In the genomic region with DNA sequence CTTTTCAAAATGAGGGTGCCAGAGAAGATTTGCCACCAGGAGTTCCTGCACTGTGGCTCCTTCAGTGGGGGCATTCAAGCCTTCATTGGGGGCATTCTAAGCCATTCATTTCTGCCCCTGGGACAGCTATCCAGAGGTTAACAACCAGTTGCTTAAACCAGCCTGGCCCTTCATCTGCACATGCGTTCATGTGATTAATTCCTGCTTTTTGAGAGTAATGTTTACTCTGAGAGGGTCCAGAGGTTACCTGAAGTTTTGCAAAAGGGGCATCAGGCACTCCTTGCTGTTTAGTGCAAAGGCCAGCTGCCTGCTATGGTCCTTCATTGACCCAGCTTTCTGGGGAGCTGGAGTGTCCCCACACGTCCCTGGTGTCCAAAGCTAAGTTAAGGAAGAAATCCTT, we compare ENCODE assay signal across 26 mouse cellular contexts. TPM values are rescaled to one million over a fixed set of nuclear protein-coding genes. Genes with fewer than 3 reads are reported as not detected.
DNase-seq lines count a peak whose midpoint lies in the region; ATAC-seq and TF ChIP-seq lines count a peak whose summit lies in the region.
"Had no signal": no experiment of that assay in that cellular context is flagged by ENCODE, and none has a peak within 500 bp of the region (broad histone marks: within the 10 kb centered on the region; RNA-seq: fewer than 3 reads in every experiment).

No protein-coding gene starts in this region.

- TF ChIP-seq CTCF in liver, embryonic 14.5 days (IDR thresholded peaks at IDR 0.05; ENCODE audit: low read depth), result no peak

- peak overlapping the region; percentile 94; the same call in 1 of the 2 replicates for H3K27ac ChIP-seq in forebrain, embryonic 14.5 days (ENCODE audit: low read depth, low read length)
- H3K27ac ChIP-seq in forebrain, embryonic 16.5 days (ENCODE audit: low read length), result no peak overlapping the region
- no peak overlapping the region for H3K27ac ChIP-seq in kidney, embryonic 15.5 days
- peak overlapping the region; percentile 56; the same call in 1 of the 2 replicates for H3K27ac ChIP-seq in ES-E14 (ENCODE audit: insufficient read depth, low read depth, low read length, poor library complexity, severe bottlenecking)
- H3K27ac ChIP-seq in liver, embryonic 14.5 days, result no peak overlapping the region
- no peak overlapping the region for H3K27ac ChIP-seq in midbrain, embryonic 13.5 days
- H3K27ac ChIP-seq: embryonic facial prominence, embryonic 12.5 days; kidney, postnatal 0 days; limb, embryonic 15.5 days; macrophage had no signal

- peaks cover 35% of the 10 kb centered on the region for H3K4me1 ChIP-seq in forebrain, embryonic 14.5 days (ENCODE audit: control insufficient read depth, insufficient read depth, low read length)
- H3K4me1 ChIP-seq in forebrain, embryonic 16.5 days (replicated peaks; ENCODE audit: control insufficient read depth, insufficient read depth, low read length), result peaks cover 51% of the 10 kb centered on the region
- H3K4me1 ChIP-seq in kidney, embryonic 15.5 days, result peaks cover 51% of the 10 kb centered on the region
- H3K4me1 ChIP-seq in ES-E14 (ENCODE audit: control insufficient read depth in 2 of 2, insufficient read depth in 2 of 2, low read length in 2 of 2, poor library complexity in 1 of 2), result peaks cover 4 to 37% of the 10 kb centered on the region in 2 experiments
- no peaks in the 10 kb centered on the region; a peak in 1 of 4 replicates for H3K4me1 ChIP-seq in liver, embryonic 14.5 days (replicated peaks; ENCODE audit: control insufficient read depth in 2 of 2, insufficient read depth in 2 of 2, low read length in 1 of 2)
- H3K4me1 ChIP-seq in midbrain, embryonic 13.5 days (replicated peaks), result peaks cover 46% of the 10 kb centered on the region

- no peak overlapping the region for H3K4me2 ChIP-seq in forebrain, embryonic 14.5 days (ENCODE audit: low read length)
- no peak overlapping the region for H3K4me2 ChIP-seq in forebrain, embryonic 16.5 days (ENCODE audit: low read length)
- H3K4me2 ChIP-seq in kidney, embryonic 15.5 days, result no peak overlapping the region
- H3K4me2 ChIP-seq in liver, embryonic 14.5 days (ENCODE audit: low read depth), result no peak overlapping the region
- no peak overlapping the region for H3K4me2 ChIP-seq in midbrain, embryonic 13.5 days (replicated peaks)
- H3K4me2 ChIP-seq: embryonic facial prominence, embryonic 12.5 days; limb, embryonic 15.5 days had no signal

- no peaks in the 10 kb centered on the region for H3K36me3 ChIP-seq in forebrain, embryonic 14.5 days (ENCODE audit: control insufficient read depth, insufficient read depth, low read length)
- no peaks in the 10 kb centered on the region for H3K36me3 ChIP-seq in forebrain, embryonic 16.5 days (ENCODE audit: control insufficient read depth, insufficient read depth)
- no peaks in the 10 kb centered on the region for H3K36me3 ChIP-seq in kidney, embryonic 15.5 days
- no peaks in the 10 kb centered on the region for H3K36me3 ChIP-seq in ES-E14 (ENCODE audit: control insufficient read depth, insufficient read depth, low read length, poor library complexity, severe bottlenecking)
- no peaks in the 10 kb centered on the region for H3K36me3 ChIP-seq in liver, embryonic 14.5 days (replicated peaks; ENCODE audit: control insufficient read depth, insufficient read depth, low read depth)
- no peaks in the 10 kb centered on the region for H3K36me3 ChIP-seq in midbrain, embryonic 13.5 days
- H3K36me3 ChIP-seq: embryonic facial prominence, embryonic 12.5 days; limb, embryonic 15.5 days; neural tube, embryonic 13.5 days had no signal

- no peak for TF ChIP-seq EP300 in liver, embryonic 14.5 days (IDR thresholded peaks at IDR 0.05; ENCODE audit: low read depth)

- no peak overlapping the region for H3K4me3 ChIP-seq in forebrain, embryonic 14.5 days (ENCODE audit: low read depth, low read length)
- no peak overlapping the region for H3K4me3 ChIP-seq in forebrain, embryonic 16.5 days (replicated peaks; ENCODE audit: low read length)
- no peak overlapping the region for H3K4me3 ChIP-seq in kidney, embryonic 15.5 days (replicated peaks)
- no peak overlapping the region for H3K4me3 ChIP-seq in ES-E14 (ENCODE audit: insufficient read depth in 1 of 2, low read depth in 1 of 2, low read length in 2 of 2, poor library complexity in 1 of 2, severe bottlenecking in 1 of 2)
- no peak overlapping the region for H3K4me3 ChIP-seq in liver, embryonic 14.5 days (ENCODE audit: insufficient read depth in 1 of 2, low read depth in 2 of 2, low read length in 2 of 2)
- H3K4me3 ChIP-seq in midbrain, embryonic 13.5 days (replicated peaks), result no peak overlapping the region
- H3K4me3 ChIP-seq: embryonic facial prominence, embryonic 12.5 days; limb, embryonic 15.5 days; myocyte; neural tube, embryonic 13.5 days had no signal

- H3K9ac ChIP-seq in forebrain, embryonic 14.5 days (ENCODE audit: low read length), result peak overlapping the region; percentile 29; the same call in 1 of the 2 replicates
- no peak overlapping the region for H3K9ac ChIP-seq in forebrain, embryonic 16.5 days (replicated peaks; ENCODE audit: low read depth, low read length)
- no peak overlapping the region for H3K9ac ChIP-seq in kidney, embryonic 15.5 days
- no peak overlapping the region for H3K9ac ChIP-seq in ES-E14 (ENCODE audit: insufficient read depth, low read depth, low read length, poor library complexity, severe bottlenecking)
- H3K9ac ChIP-seq in liver, embryonic 14.5 days (replicated peaks), result no peak overlapping the region
- H3K9ac ChIP-seq in midbrain, embryonic 13.5 days (replicated peaks), result no peak overlapping the region
- H3K9ac ChIP-seq: hindbrain, embryonic 14.5 days had no signal

- 72% methylated on average over 2 of the region's 2 CpGs for WGBS in forebrain, embryonic 14.5 days
- WGBS in forebrain, embryonic 16.5 days, result 63% methylated on average over 2 of the region's 2 CpGs
- WGBS in kidney, embryonic 15.5 days, result 54% methylated on average over 2 of the region's 2 CpGs
- 34% methylated on average over 2 of the region's 2 CpGs for WGBS in liver, embryonic 14.5 days (ENCODE audit: insufficient replicate concordance)
- WGBS in midbrain, embryonic 13.5 days, result 57% methylated on average over 2 of the region's 2 CpGs

- in situ Hi-C loops in ES-E14 (cut with MboI; ENCODE audit: low sequenced_read_pairs in 2 of 2, unreplicated experiment in 2 of 2), result no loop called here

- no peaks in the 10 kb centered on the region for H3K27me3 ChIP-seq in forebrain, embryonic 14.5 days (replicated peaks; ENCODE audit: control insufficient read depth, insufficient read depth, low read length)
- no peaks in the 10 kb centered on the region for H3K27me3 ChIP-seq in forebrain, embryonic 16.5 days (replicated peaks; ENCODE audit: control insufficient read depth, insufficient read depth, low read length)
- peaks cover 40% of the 10 kb centered on the region for H3K27me3 ChIP-seq in kidney, embryonic 15.5 days
- peaks cover 43% of the 10 kb centered on the region for H3K27me3 ChIP-seq in liver, embryonic 14.5 days (ENCODE audit: control insufficient read depth, insufficient read depth, low read length)
- peaks cover 45% of the 10 kb centered on the region for H3K27me3 ChIP-seq in midbrain, embryonic 13.5 days

- no peak for DNase-seq in forebrain, embryonic 14.5 days (ENCODE audit: low spot score)
- DNase-seq in kidney, postnatal 36 days, result peak; percentile 19 to 32
- DNase-seq in ES-E14 (ENCODE audit: low read depth, low spot score), result no peak
- peak in 2 of 3 experiments; percentile 10 to 13 for DNase-seq in liver, embryonic 14.5 days (ENCODE audit: low read depth in 3 of 3, low spot score in 3 of 3)
- DNase-seq in right cerebral cortex, adult 2 months (ENCODE audit: low spot score in 2 of 2), result no peak
- DNase-seq: adrenal gland, adult 2 months; cerebellum, adult 2 months; gastrocnemius, postnatal 36 days had no signal

- H3K9me3 ChIP-seq in forebrain, embryonic 14.5 days (replicated peaks; ENCODE audit: control insufficient read depth, low read length), result no peaks in the 10 kb centered on the region
- H3K9me3 ChIP-seq in forebrain, embryonic 16.5 days (ENCODE audit: control insufficient read depth, low read length), result no peaks in the 10 kb centered on the region
- H3K9me3 ChIP-seq in kidney, embryonic 15.5 days (replicated peaks), result no peaks in the 10 kb centered on the region
- no peaks in the 10 kb centered on the region for H3K9me3 ChIP-seq in ES-E14 (ENCODE audit: control insufficient read depth, insufficient read depth, low read depth, low read length)
- no peaks in the 10 kb centered on the region for H3K9me3 ChIP-seq in liver, embryonic 14.5 days (ENCODE audit: control insufficient read depth, low read length)
- no peaks in the 10 kb centered on the region for H3K9me3 ChIP-seq in midbrain, embryonic 13.5 days
- H3K9me3 ChIP-seq: embryonic facial prominence, embryonic 12.5 days; limb, embryonic 15.5 days; neural tube, embryonic 13.5 days had no signal

- no peak for ATAC-seq in forebrain, embryonic 14.5 days
- no peak for ATAC-seq in forebrain, embryonic 16.5 days
- no peak for ATAC-seq in kidney, embryonic 15.5 days (replicated peaks; ENCODE audit: low FRiP score)
- no peak for ATAC-seq in liver, embryonic 14.5 days (ENCODE audit: insufficient read depth)
- no peak for ATAC-seq in midbrain, embryonic 13.5 days
- ATAC-seq: midbrain, embryonic 16.5 days had no signal

TF ChIP-seq in ES-E14, 5 proteins besides CTCF, POLR2A, EP300 and RAD21 (continues in another document):
- TF ChIP-seq ZC3H11A (IDR thresholded peaks at IDR 0.05; ENCODE audit: borderline replicate concordance, low read depth, low read length), result no peak
- no peak for TF ChIP-seq ZNF384 (IDR thresholded peaks at IDR 0.05; ENCODE audit: low read depth, low read length)
- no peak for TF ChIP-seq MAFK (IDR thresholded peaks at IDR 0.05; ENCODE audit: insufficient read depth, low read depth, low read length)

RNA-seq across cellular contexts. Expression of a gene that starts 32.5 kb away (rescaled TPM):
- polyA plus RNA-seq in forebrain, embryonic 14.5 days (2014; fragmentation: Nextera tagmentation; extraction: Ambion mirVana), result 64.1 and 90.9 TPM in 2 replicates
- 110 and 133 TPM in 2 replicates for polyA plus RNA-seq in forebrain, embryonic 16.5 days (2015; fragmentation: Nextera tagmentation; extraction: Ambion mirVana)
- not detected in 2 replicates for polyA plus RNA-seq in kidney, embryonic 15.5 days (2015; fragmentation: Nextera tagmentation; extraction: Ambion mirVana)
- not detected in 2 replicates for total RNA-seq in ES-E14 (2012; rRNA removed)
- polyA plus RNA-seq in liver, embryonic 14.5 days (2012; rRNA removed), result 0.18 TPM in 1 of 2 replicates, not detected in the other
- polyA plus RNA-seq in liver, embryonic 14.5 days (2014; fragmentation: Nextera tagmentation; extraction: Ambion mirVana), result not detected in 2 replicates
- 6.7 and 9.3 TPM in 2 replicates for polyA plus RNA-seq in midbrain, embryonic 13.5 days (2015; fragmentation: Nextera tagmentation; extraction: Ambion mirVana)
- total RNA-seq: adrenal gland, adult 2 months; gastrocnemius, adult 18-20 months; gastrocnemius, postnatal 36 days; heart, adult 8-10 months; heart, postnatal 25 days; MEL had no signal
- polyA plus RNA-seq: adrenal gland, adult 2 months; heart, embryonic 14.5 days; kidney, postnatal 0 days; limb, embryonic 15.5 days; lung, postnatal 0 days; macrophage; myocyte; stomach, embryonic 14.5 days had no signal

RNA-seq across cellular contexts. Expression of a gene that starts 51.3 kb away (rescaled TPM):
- 33.1 and 42.2 TPM in 2 replicates for polyA plus RNA-seq in forebrain, embryonic 14.5 days (2014; fragmentation: Nextera tagmentation; extraction: Ambion mirVana)
- polyA plus RNA-seq in forebrain, embryonic 16.5 days (2015; fragmentation: Nextera tagmentation; extraction: Ambion mirVana), result 69.7 and 72.4 TPM in 2 replicates
- polyA plus RNA-seq in kidney, embryonic 15.5 days (2015; fragmentation: Nextera tagmentation; extraction: Ambion mirVana), result 2.8 and 6.8 TPM in 2 replicates
- 0.22 and 0.79 TPM in 2 replicates for total RNA-seq in ES-E14 (2012; rRNA removed)
- polyA plus RNA-seq in liver, embryonic 14.5 days (2012; rRNA removed), result 0.04 and 0.21 TPM in 2 replicates
- polyA plus RNA-seq in liver, embryonic 14.5 days (2014; fragmentation: Nextera tagmentation; extraction: Ambion mirVana), result 0.17 and 0.19 TPM in 2 replicates
- polyA plus RNA-seq in midbrain, embryonic 13.5 days (2015; fragmentation: Nextera tagmentation; extraction: Ambion mirVana), result 0.73 and 1.9 TPM in 2 replicates
- total RNA-seq: gastrocnemius, postnatal 36 days had no signal
- polyA plus RNA-seq: macrophage, myocyte had no signal

Comparison
In these comparisons a context has a peak if more than half of its experiments do, and no peak if none do; other contexts are left out.
1. H3K27ac ChIP-seq: peak in forebrain, embryonic 14.5 days (single experiment) and ES-E14 (single experiment); none in forebrain, embryonic 16.5 days (single experiment), kidney, embryonic 15.5 days (single experiment), liver, embryonic 14.5 days (single experiment) and midbrain, embryonic 13.5 days (single experiment).
2. DNase-seq: peak in kidney, postnatal 36 days (2 of 2) and liver, embryonic 14.5 days (2 of 3); none in forebrain, embryonic 14.5 days (single experiment), ES-E14 (single experiment) and right cerebral cortex, adult 2 months (0 of 2).